Mouse (Mus musculus): ENCODE measurements around the gene Shisa9.

Gene Shisa9

DNA sequence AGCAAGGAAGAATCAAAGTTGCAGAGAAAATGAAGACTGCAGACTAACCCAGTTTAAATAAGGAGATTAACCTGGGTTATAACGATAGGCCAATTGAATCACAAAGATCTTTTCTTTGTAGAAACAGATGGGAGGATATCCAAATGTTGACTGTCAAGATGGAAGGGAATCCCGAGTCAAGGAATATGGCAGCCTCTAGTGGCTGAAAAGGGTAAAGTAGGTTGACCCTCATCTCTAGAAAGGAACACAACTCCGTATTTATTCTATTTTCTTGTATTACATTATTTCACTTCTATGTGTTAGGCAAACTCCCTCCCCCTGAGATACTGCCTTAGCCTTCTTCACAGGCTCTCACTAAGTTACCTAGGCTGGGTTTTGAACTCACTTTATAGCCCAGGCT is 217.3 kb downstream of the Shisa9 start:
- CTCF ChIA-PET = no interaction called here

DNA sequence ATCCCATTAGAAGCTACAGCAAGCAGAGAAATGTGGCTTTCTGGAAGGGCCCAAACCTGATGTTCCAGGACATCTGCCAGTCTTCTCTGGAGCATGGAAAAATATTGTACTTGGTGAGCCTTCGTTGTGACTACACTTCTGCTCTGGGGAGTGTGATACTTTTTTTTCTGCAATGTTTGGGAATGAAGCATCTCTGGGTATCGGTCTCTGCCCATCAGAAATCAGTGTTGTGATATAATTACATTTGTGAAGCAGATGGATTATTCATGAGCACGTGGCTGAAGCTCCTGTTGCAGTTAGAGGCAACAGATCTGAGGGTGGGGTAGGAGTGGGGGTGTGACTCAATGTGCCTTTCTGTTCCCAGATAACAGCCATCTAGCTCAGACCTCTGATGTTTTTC is 218.2 kb downstream of the Shisa9 start:
- CTCF ChIA-PET = interaction anchor here (0.6 kb wide), 1 partner anchor 104 kb away, joined by 4 read pairs; no protein-coding TSS in a partner anchor

DNA sequence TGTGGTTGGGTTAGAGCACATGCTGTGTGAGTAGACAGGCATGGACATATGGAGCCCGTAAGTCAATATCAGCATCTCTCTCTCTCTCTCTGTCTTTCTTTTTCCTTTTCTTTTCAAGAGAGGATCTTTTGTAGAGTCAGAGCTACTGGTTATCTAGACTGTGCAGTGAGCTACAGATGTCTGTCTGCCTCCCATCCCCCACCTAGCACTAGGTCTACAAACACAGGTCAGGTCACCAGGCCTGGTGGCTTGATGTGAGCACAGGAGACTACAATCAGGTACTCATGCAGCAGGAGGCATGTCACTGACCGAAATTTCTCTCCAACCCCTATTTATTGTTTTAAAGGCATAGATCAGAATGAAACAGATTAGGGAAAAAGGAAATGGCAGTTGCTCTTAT is 219.1 kb downstream of the Shisa9 start:
- CTCF ChIA-PET = interaction anchor here (0.6 kb wide), 1 partner anchor 105 kb away, joined by 4 read pairs; no protein-coding TSS in a partner anchor

DNA sequence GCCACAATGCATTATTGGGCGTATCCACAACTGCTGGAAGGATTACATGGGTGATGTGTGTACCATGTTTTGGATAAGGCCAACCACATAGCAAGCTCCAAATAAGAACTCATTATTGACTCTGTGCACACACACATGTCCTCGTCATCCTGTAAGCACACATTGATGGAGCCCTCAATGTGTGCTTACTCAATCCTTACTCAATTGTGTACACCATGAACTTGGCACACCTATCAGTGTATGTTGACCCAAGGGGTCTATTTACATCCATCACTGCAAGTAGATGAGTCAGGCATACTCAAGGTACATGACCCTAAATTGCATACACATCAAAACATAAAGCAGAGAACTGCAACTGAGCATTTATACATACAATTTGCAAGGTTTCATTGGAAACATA is 220.5 kb downstream of the Shisa9 start:
- CTCF ChIA-PET = no interaction called here

DNA sequence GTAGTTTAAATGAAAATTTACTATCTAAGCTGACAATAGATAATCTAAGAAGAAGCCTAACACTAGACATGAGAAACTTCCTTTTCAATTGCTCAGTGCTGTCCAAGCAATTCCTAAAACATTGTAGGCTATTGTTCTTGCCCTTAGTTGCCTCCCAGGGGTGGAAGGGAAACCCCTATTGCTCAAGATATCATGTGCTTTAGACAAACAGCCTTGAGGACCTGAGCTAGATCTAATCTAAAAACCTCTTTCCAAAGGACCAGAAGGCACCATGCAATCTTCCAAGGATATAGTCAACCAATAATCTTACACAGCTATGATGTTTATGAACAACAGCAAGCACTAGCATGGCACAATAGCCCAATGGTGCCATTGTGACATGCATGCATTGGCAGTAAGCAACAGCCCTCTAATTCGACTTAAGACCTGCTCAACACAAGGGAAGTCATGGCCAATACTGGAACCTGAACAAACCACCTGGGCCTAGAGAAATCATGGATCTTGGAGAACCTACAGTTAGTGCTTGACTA is 222.6 kb downstream of the Shisa9 start:
- CTCF ChIA-PET = no interaction called here

DNA sequence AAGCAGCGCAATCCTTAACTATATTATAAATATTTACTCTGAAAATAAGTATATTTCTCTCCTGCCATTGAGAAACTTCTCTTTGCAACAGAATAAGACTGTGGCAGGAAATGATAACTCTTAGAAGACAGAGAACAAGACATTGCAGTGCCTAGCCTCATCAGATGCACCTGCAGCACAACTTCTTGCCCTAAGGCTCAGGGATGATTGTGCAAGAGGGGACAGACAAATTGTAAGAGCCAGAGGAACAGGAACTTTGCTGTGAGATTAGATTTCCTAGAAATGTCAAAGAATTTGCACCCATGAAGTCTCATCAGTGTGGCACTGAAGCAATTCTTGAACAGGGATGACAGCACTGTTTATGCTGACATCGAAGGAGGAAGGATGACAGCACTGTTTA is 223.0 kb downstream of the Shisa9 start:
- CTCF ChIA-PET = no interaction called here

DNA sequence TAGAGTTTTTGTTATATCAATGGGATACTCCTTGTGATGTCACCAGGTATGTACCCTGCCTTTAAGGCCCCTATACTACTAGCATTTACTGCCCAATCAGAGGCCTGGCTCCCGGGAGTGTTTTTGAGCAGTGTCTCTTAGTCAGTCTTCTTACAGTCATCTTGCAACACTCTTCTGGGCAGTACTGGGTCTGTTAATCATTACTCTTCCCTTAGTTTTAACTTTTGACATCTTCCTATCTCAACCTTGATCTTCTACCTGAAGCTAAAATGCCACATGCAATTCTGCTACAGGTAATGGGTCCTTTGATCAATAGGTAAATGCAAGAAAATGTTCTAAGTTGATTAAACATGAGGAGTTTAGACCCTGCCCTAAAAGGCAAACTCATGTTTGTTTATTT is 225.4 kb downstream of the Shisa9 start:
- CTCF ChIA-PET = no interaction called here

DNA sequence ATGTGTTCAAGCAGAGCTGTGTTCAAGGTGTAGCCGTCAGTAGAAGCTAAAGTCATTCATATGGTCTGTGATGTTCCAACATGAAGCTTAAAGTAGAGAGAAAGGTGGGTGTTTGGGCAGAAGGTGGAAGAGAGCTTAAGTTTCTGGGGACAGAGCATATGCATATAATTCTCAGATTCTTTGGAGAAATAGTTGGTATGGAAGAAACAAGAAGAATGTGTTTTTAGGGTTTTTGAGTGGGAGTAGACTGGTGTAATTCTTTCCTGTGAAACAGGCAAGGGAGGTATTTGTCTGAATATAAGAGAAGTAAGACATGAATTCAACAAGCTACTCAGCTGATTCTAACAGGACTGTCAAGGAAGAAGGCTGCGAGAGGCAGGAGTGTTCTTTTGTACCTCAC is 225.9 kb downstream of the Shisa9 start:
- CTCF ChIA-PET = no interaction called here

DNA sequence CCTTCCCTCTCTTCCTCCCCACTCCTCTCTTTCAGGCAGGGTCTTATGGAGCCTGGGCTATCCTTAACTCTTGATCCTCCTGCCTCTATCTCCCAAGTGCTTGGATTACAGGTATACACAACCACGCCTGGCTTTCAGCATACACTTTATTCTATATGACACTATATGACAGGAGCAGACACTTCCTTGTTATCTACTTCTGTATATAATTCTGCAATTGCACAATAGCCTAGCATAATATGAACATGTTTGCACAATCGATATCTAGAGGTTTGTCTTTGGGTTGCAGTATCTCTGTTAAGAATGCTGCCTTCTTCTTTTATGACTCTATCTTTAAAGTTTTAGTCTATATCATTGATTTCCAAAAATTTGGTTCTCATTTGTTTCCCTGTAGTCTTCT is 230.1 kb downstream of the Shisa9 start:
- CTCF ChIA-PET = no interaction called here

DNA sequence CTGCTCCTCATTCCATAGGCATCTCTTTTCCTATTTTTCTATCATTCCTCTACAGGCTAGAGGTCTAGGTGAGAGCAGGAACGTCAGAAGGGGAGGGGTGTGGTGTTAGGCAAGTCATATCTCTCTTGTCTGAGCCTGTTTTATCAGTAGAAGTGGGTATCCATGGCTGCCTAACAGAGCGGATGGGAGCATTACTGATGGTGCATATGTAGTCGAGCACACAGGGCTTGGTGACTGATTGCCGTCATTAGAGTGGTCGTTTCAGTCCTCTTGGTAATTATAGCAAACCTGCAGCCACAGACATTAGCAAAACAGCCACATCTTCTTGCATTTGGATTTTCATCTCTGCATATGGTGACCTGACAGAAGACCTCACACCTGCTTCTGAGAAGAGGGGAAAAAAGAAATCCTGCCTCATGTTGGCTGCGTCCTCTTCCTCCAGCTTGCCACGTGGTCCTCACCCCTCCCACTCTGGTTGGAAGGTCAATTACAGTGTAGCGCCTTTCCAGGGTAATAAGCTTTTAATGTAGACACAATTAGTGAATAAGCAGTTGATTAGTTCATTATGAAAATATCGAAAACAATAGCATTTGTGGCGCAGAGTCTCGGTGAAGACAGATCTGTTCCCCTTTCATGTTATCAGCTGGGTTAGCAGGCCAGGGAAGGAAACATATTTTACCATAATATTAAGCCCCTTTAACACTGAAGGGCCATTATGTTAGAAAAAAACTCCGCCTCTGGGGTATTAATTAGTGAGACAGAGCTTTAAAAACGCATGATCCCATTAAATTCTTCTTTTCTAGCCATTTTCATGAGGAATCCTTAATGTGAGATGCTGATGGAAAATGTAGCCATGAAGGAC is 233.6 kb downstream of the Shisa9 start:
- CTCF ChIA-PET = no interaction called here

DNA sequence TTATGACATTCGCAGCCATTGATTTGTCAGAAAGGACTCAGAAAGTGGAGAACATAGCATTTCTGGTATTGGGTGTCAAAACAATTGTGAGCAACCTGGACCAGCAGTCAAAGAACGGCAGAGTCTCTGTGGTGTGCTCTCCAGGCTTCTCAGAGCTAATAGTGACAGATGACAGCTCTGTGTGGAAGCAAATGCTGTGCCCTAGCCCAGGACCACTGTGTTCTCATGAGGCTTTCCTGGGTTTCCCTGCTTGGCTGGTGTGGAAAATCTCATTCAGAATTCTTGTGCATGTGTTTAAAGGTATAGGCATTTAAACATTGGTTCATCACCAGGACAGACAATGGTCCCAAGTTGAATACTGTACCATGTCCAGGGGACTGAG is 234.2 kb downstream of the Shisa9 start:
- CTCF ChIA-PET = no interaction called here

DNA sequence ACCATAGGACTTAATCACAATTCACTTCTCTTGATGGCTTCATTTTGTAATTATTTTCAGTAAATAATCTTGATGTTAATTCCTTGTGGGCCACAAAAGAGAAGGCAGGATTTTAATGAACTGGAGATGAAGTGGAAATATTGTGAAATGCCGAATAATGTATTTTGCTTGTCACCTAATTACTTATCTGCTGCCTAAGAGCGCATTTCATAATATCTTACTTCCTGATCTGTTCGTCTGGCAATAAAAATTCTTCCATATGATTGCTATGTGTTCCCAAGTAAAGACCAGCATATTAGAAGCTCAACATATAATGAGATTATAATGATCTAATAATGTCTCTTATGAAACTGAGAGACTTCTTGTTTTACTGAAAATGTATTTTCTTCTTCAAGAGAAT is 235.9 kb downstream of the Shisa9 start:
- CTCF ChIA-PET = no interaction called here

DNA sequence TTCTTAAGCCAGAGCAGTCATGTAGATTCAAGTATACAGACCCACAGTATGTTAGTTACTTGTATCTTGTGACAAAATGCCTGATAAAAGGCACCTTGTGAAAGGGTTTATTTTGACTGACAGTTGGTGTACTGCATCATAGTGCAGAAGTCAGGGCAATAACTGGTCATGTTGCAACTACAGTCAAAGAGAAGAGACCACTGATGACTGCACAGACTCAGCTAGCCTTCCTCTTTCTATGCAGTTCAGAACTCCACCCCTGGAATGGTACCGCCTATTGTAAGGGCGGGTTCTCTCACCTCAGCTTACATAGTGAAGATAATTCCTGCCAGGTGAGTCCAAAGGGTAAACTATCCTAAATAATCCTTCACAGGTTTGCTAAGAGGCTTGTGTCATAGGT is 239.6 kb downstream of the Shisa9 start:
- CTCF ChIA-PET = no interaction called here

DNA sequence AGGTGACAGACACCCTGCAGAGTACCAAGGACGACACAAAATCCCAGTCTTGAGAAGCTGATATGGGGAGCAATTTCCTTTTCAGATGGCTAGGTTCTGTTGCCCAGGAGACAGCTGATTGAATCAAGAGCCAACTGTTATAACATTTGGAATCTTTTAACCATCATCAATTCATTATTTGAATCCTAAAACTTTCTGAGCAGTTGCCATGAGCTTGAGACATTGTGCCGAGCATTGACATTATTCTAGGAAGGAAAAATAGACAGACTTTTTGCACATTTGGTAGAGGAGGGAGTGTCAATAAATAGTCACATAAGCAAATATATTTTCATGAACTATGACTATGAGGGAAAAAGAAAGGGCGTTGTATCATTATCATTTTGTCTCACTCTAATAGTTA is 243.0 kb downstream of the Shisa9 start:
- CTCF ChIA-PET = no interaction called here

DNA sequence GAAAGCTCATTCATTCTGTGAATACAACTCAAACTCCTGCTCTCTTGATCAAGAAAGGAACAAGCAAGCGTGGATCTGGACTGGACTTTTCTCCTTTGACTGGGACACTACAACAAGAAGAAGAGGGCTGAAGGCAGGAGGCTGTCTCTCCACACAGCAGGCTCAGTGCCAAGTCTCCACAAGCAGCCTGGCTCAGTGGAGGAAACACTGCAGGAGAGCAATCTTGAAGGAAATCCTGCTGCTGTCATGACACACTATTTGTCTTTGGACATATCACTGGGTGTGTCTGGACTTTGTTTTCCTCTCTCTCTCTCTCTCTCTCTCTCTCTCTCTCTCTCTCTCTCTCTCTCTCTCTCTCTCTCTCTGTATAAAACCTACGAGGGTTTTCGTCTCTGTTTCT is 249.4 kb downstream of the Shisa9 start:
- CTCF ChIA-PET = no interaction called here

DNA sequence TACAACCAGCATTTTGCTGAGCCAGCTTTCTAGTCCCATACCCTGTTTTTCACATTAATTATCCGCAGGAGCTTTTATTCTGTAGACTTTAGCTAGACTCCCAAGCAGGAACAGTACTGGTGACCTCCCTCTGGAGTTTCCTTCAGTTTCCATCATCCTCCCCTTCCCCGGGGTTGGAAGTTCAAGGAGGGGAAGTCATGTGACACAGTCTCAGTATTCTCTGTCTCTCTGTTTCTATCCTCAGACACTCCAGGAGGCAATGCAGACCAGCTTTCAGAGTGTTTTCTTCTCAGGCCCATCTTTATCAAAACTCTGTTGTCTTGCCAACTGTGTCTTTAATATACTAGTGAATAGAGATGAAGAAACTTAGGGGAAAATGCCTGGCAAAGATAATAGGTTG is 250.4 kb downstream of the Shisa9 start:
- CTCF ChIA-PET = no interaction called here

DNA sequence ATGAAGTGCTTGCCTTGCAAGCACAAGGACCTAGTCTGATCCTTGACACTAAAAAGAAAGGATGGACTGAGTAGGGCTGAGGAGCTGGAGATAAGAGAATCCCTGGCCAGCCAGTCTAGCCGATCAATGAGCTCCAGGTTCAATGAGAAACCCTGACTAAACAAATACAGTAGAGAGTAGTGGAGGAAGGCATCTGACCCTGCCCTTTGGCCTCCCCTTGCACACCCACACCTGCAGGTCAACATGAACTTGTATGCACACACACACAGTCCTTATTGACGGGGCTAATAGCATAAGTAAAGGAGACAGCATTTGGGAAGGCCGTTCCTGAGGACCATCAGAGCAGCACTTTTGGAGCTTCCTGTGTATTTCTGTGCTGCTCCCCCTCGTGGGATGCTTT is 254.7 kb downstream of the Shisa9 start:
- CTCF ChIA-PET = no interaction called here

DNA sequence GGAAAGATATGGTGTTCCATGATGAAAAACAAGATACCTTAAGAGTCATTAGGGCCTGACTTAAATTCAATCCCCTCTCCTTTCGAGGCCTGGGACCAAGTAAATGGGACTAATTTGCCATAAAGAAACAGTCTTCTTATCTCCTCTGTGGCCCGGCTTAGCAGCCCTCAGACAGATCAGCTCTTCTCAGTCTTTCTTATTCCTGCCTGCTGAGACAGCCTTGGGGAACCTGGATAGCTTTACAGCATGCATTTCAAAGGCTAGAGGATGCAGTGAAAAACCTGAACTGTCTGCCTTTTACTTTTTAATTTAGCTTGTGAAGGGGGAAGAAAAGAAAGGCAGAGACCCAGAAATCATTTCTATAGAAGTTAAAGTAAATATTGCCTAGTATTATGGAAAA is 275.4 kb downstream of the Shisa9 start:
- CTCF ChIA-PET = no interaction called here

DNA sequence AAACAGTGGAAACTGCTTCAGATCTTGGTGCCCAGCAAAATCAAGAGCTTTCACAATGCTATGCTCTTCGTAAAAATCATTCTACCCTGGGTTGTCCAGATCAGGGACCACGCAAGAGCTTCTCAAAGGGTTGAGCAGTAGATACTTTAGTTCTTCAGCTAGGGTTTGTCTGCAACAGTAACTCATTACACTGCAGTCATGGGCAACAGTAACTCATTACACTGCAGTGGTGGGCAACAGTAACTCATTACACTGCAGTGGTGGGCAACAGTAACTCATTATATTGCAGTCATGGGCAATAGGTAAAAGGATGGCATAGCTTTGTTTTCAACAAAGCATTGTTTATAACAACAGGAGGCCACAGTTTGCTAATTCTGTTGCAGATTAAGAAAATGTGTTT is 281.9 kb downstream of the Shisa9 start:
- CTCF ChIA-PET = no interaction called here

DNA sequence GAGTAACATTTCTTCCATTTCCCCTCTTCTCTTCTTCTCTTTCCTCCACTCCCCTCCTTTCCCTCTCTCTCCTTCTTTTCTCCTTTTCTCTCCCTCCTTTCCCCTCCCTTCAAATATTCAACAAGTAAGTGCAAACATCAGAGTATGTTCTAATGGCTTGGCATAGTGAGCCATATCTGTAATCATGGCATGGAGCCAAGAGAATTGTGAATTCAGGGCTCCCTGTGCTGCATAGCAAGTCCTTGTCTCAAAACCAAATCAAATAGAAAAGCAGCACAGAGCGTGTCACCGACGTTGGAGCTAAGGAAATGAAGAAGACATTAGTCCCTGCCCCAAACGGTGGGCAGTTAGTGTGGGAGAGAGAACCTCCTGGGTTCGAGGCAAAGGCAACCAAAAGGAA is 316.6 kb downstream of the Shisa9 start:
- CTCF ChIA-PET = no interaction called here

DNA sequence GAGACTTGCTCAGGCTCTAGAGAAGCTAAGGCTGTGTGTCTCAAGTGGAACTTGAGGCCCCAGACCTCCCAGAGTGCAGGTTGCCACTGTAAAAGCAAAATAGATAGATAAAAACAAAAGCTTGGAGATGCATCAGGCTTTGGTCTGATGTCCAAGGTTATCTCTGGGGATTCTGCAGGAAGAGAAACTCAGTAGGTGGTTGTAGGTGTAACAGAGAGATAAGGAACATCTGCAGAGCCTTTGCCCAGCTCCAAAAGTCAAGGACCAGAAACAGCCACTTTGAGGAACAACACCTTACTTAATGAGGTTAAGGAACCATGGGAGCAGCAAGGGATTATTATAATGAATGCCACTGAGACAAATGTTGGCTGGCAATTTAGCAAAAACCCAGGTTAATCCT is 319.5 kb downstream of the Shisa9 start:
- CTCF ChIA-PET = interaction anchor here (0.7 kb wide), 1 partner anchor 43 kb away, joined by 19 read pairs; no protein-coding TSS in a partner anchor

DNA sequence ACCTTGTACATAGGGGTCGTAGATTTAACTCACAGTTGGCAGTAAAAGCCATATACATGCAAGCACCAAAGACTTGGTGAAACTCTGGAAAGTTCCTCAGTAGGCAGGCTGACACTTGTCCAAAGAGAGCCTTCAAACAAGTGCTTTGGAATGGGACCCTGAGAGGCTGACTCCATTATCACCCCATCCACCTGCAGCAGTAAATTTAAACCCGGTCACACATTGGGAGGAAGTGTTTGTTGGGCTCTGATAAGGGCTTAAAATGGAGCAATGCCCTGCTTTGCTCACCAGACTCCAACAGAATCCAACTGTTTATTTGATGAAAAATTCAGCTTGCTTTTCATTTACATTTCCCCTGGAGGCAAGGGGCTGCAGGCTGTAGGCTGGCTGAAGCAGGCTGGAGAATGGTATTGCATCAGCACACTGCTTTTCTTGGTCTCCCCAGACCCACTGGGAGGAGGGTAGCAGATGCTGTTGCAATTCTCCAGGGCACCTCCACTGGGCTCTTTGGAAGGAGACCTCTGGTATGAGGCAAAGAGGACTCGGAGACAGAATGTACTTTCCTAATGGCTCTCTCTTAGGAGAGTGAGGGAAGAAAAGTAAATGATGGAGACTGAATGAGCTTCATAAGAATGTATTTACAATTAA is 323.5 kb downstream of the Shisa9 start:
- CTCF ChIA-PET = no interaction called here

DNA sequence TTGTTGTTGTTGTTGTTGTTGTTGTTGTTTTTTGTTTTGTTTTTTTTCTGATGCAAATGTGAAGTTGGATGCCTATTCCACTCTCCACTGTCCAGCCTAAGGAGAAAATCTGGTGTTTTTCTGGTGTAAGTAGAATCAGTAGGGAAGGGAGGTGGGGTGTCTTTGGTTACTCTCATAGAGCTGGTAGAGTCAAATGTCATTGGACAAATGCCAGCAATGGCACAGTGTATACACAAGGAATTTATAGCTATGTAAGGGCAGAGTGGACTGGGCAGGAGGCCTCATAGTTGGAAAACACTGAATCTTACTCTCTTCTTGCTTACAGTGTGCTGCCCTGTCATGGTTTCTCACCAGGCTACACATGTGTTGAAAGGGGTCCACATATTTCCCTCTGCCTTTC is 325.9 kb downstream of the Shisa9 start:
- CTCF ChIA-PET = no interaction called here

DNA sequence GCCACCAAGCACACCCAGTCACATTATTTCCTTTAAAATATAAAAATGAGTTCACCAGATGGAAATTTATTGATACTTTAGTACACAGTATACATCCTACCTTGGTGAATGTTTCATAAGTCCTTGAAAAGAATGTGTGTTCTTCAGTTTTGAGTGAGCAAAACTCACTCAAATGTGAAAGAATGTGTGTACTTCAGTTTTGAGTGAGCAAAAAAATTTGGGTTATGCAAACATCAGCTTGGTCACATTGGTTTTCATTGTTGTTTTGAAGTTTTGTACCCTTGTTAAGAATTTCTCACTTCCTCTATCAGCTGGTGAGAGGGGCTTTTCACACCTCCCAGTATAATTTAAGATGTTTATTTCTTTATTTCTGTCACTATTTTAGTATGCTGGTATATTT is 331.7 kb downstream of the Shisa9 start:
- CTCF ChIA-PET = no interaction called here

Measured in spleen, embryonic (tissue).